Mouse (Mus musculus) CH12.LX (cell line): ENCODE data around the gene Rab28. TPM values are rescaled to one million over a fixed set of nuclear protein-coding genes. Genes with fewer than 3 reads are reported as not detected.

Source experiments
- DNase-seq: peaks from one replicate; pipeline ENCODE4 v3.0.0-alpha.2; 2013; ENCODE audit errors: extremely low read depth
- H3K27ac ChIP-seq: 2 replicates; pipeline ENCODE4 v1.5.1; 2012; ENCODE audit warnings: low read depth, mild to moderate bottlenecking, control low read depth, moderate library complexity; ENCODE audit not compliant: insufficient read depth
- H3K27me3 ChIP-seq: replicated peaks from 2 replicates; pipeline ENCODE3; 2012; ENCODE audit warnings: inconsistent platforms
- H3K36me3 ChIP-seq, 2 experiments: replicated peaks in 1 of 2; 2 replicates each; pipeline versions ENCODE3 to v1.6.1; 2012; ENCODE audit warnings: inconsistent platforms in 1 of 2, low read length in 1 of 2, mild to moderate bottlenecking in 1 of 2, mixed read lengths in 1 of 2, moderate library complexity in 1 of 2; ENCODE audit not compliant: control insufficient read depth in 1 of 2, insufficient read depth in 1 of 2
- H3K4me1 ChIP-seq, 2 experiments: 2 replicates each; pipeline ENCODE4 v1.6.1; 2012; ENCODE audit warnings: inconsistent platforms in 1 of 2, moderate library complexity in 1 of 2; ENCODE audit not compliant: insufficient read depth in 2 of 2, control insufficient read depth in 1 of 2
- H3K4me2 ChIP-seq: 2 replicates; pipeline ENCODE4 v1.6.1; 2012; ENCODE audit warnings: low read depth, mild to moderate bottlenecking, control low read depth; ENCODE audit not compliant: poor library complexity, insufficient read depth, severe bottlenecking
- H3K4me3 ChIP-seq, 3 experiments: fragments of 150-350 bp in 1 of 3; sonication (generic) in 1 of 3; replicated peaks in 1 of 3; 2 replicates each; pipeline versions ENCODE3 to v1.5.1; 2011 to 2012; ENCODE audit warnings: low read depth in 2 of 3, low read length in 2 of 3, mild to moderate bottlenecking in 2 of 3, moderate library complexity in 2 of 3, control low read depth in 1 of 3, improper control_type of control experiment in 1 of 3, inconsistent platforms in 1 of 3, mixed read lengths in 1 of 3; ENCODE audit not compliant: poor library complexity in 1 of 3
- H3K79me2 ChIP-seq: replicated peaks from 2 replicates; pipeline ENCODE4 v1.6.1; 2012; ENCODE audit warnings: mild to moderate bottlenecking, moderate library complexity; ENCODE audit not compliant: control insufficient read depth, poor library complexity, insufficient read depth, severe bottlenecking; ENCODE audit errors: extremely low read depth
- H3K9ac ChIP-seq: 2 replicates; pipeline ENCODE4 v1.6.1; 2012; ENCODE audit warnings: low read depth, mild to moderate bottlenecking, control low read depth, moderate library complexity; ENCODE audit not compliant: insufficient read depth
- H3K9me3 ChIP-seq: replicated peaks from 2 replicates; pipeline ENCODE3; 2012; ENCODE audit warnings: low read length, inconsistent platforms, mixed read lengths
- BHLHE40 ChIP-seq: IDR thresholded peaks from 2 replicates; pipeline ENCODE4 v1.6.1; 2011; ENCODE audit warnings: mild to moderate bottlenecking, low read depth, low read length, improper control_type of control experiment
- CHD1 ChIP-seq: IDR thresholded peaks from 2 replicates; pipeline ENCODE4 v1.6.1; 2012; ENCODE audit warnings: low read depth, low read length, improper control_type of control experiment, inconsistent platforms
- CHD2 ChIP-seq: IDR thresholded peaks from 2 replicates; pipeline ENCODE4 v1.6.1; 2011; ENCODE audit warnings: low read length, improper control_type of control experiment
- ELF1 ChIP-seq: IDR thresholded peaks from 2 replicates; pipeline ENCODE4 v1.6.1; 2014; ENCODE audit warnings: low read depth, mild to moderate bottlenecking, inconsistent platforms, low read length, improper control_type of control experiment
- EP300 ChIP-seq: IDR thresholded peaks from 2 replicates; pipeline ENCODE4 v1.6.1; 2011; ENCODE audit warnings: low read length, improper control_type of control experiment
- ETS1 ChIP-seq: conservative IDR thresholded peaks from 2 replicates; pipeline ENCODE4 v1.6.1; 2012; ENCODE audit warnings: low read depth, mild to moderate bottlenecking, inconsistent platforms, low read length, improper control_type of control experiment, moderate library complexity
- GABPA ChIP-seq: IDR thresholded peaks from 2 replicates; pipeline ENCODE4 v1.6.1; 2012; ENCODE audit warnings: low read depth, low read length, improper control_type of control experiment, inconsistent platforms; ENCODE audit not compliant: insufficient replicate concordance
- IRF4 ChIP-seq: IDR thresholded peaks from 2 replicates; pipeline ENCODE4 v1.6.1; 2014; ENCODE audit warnings: low read depth, mild to moderate bottlenecking, inconsistent platforms, low read length, improper control_type of control experiment
- JUND ChIP-seq: conservative IDR thresholded peaks from 2 replicates; pipeline ENCODE4 v1.6.1; 2011; ENCODE audit warnings: low read depth, low read length, improper control_type of control experiment
- MAFK ChIP-seq: IDR thresholded peaks from 2 replicates; pipeline ENCODE4 v1.6.1; 2011; ENCODE audit warnings: low read length, improper control_type of control experiment; ENCODE audit not compliant: insufficient replicate concordance
- MAX ChIP-seq: IDR thresholded peaks from 2 replicates; pipeline ENCODE4 v1.6.1; 2011; ENCODE audit warnings: low read length, improper control_type of control experiment
- MEF2A ChIP-seq: IDR thresholded peaks from 2 replicates; pipeline ENCODE4 v1.6.1; 2014; ENCODE audit warnings: low read depth, mild to moderate bottlenecking, inconsistent platforms, low read length, improper control_type of control experiment, borderline replicate concordance
- MYC ChIP-seq: IDR thresholded peaks from 2 replicates; pipeline ENCODE4 v1.6.1; 2011; ENCODE audit warnings: low read depth, mild to moderate bottlenecking, improper control_type of control experiment, low read length
- NELFE ChIP-seq: IDR thresholded peaks from 2 replicates; pipeline ENCODE4 v1.6.1; 2011; ENCODE audit warnings: low read depth, low read length, improper control_type of control experiment
- POLR2A ChIP-seq: IDR thresholded peaks from 2 replicates; pipeline ENCODE4 v1.6.1; 2011; ENCODE audit warnings: low read depth, mild to moderate bottlenecking, improper control_type of control experiment, low read length
- RCOR1 ChIP-seq: conservative IDR thresholded peaks from 2 replicates; pipeline ENCODE4 v1.6.1; 2012; ENCODE audit warnings: low read depth, mild to moderate bottlenecking, inconsistent platforms, low read length, improper control_type of control experiment
- SIN3A ChIP-seq: IDR thresholded peaks from 2 replicates; pipeline ENCODE4 v1.6.1; 2012; ENCODE audit warnings: low read length, improper control_type of control experiment, inconsistent platforms
- TCF12 ChIP-seq: IDR thresholded peaks from 2 replicates; pipeline ENCODE4 v1.6.1; 2014; ENCODE audit warnings: low read depth, mild to moderate bottlenecking, inconsistent platforms, low read length, improper control_type of control experiment
- UBTF ChIP-seq: IDR thresholded peaks from 2 replicates; pipeline ENCODE4 v1.6.1; 2012; ENCODE audit warnings: low read depth, mild to moderate bottlenecking, inconsistent platforms, low read length, improper control_type of control experiment, moderate library complexity
- USF2 ChIP-seq: conservative IDR thresholded peaks from 2 replicates; pipeline ENCODE4 v1.6.1; 2011; ENCODE audit warnings: low read depth, low read length, improper control_type of control experiment
- ZC3H11A ChIP-seq: IDR thresholded peaks from 2 replicates; pipeline ENCODE4 v1.6.1; 2012; ENCODE audit warnings: low read depth, mild to moderate bottlenecking, inconsistent platforms, low read length, improper control_type of control experiment
- ZMIZ1 ChIP-seq: IDR thresholded peaks from 2 replicates; pipeline ENCODE4 v1.6.1; 2012; ENCODE audit warnings: low read depth, mild to moderate bottlenecking, inconsistent platforms, low read length, improper control_type of control experiment
- dilution Hi-C: fragments of 300-500 bp; cut with MboI; formaldehyde crosslinking; loops from 2 replicates; pipeline ENCODE4 v1.14.3; 2020; ENCODE audit warnings: low sequenced_read_pairs; ENCODE audit not compliant: extremely low pct_unique_long_range_greater_than_20kb, extremely low pct_ligation_motif_present
- in situ Hi-C: fragments of 300-500 bp; cut with MboI; formaldehyde crosslinking; loops from 3 replicates; pipeline ENCODE4 v1.14.3; 2019; ENCODE audit warnings: low sequenced_read_pairs, low pct_ligation_motif_present, low pct_unique_long_range_greater_than_20kb, mixed read lengths
- polyA plus RNA-seq: library from polyadenylated mRNA; unstranded; fragments of >175 nt; gene quantifications from 2 replicates; pipeline ENCODE4 v1.2.1, GENCODE M21; 2012; ENCODE audit warnings: low read depth; ENCODE audit not compliant: insufficient read length
- total RNA-seq, 2 experiments: library from RNA; depleted of rRNA; stranded (reverse); fragments of 300-350 nt in 1 of 2; fragments of >200 nt in 1 of 2; gene quantifications; 2 replicates each; pipeline ENCODE4 v1.2.3; 2012 to 2014

Gene Rab28
- total and polyA plus RNA-seq, 3 experiments: 41.1 to 90.6 (median 42.2) TPM

DNA sequence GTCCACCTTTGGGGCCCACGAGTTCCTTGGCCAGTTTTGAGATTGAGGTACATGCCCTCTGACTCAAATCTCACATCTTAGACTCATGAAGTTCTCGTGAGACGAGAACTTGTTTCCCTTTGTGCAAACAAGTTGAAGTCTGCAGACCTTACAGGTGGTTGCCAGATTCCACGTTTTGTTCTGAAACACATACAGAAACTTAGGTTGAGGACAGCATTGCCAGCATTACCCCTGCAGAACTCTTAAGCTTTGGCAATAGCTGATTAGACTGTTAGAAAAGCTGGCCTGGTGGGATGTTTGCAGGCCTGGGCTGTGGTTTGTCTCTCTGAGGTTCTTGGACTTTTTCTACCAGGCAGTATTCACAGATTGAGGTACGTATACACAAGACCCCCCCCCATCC is 49.4 kb upstream of the Rab28 start:
- DNase-seq: no peak
- peaks cover 16% of the 10 kb centered on the region for H3K9me3 ChIP-seq
- H3K27ac ChIP-seq: no peak overlapping the region
- no peak overlapping the region for H3K4me3 ChIP-seq
- dilution Hi-C loops: no loop called here
- in situ Hi-C loops: loop anchor here (25.0 kb wide), 1 partner anchor 620 kb away; no protein-coding TSS in a partner anchor
- no peak overlapping the region for H3K4me2 ChIP-seq
- no peaks in the 10 kb centered on the region for H3K27me3 ChIP-seq
- H3K9ac ChIP-seq: no peak overlapping the region
- TF ChIP-seq NELFE (no peak), MAX (no peak), MYC (no peak), TCF12 (no peak), POLR2A (no peak), USF2 (no peak), RCOR1 (no peak), GABPA (no peak), CHD2 (no peak), UBTF (no peak), BHLHE40 (no peak), MAFK (no peak)
- H3K36me3 ChIP-seq: no peaks in the 10 kb centered on the region
- no peaks in the 10 kb centered on the region for H3K4me1 ChIP-seq
- no peaks in the 10 kb centered on the region for H3K79me2 ChIP-seq

- no peak for TF ChIP-seq CHD2
- TF ChIP-seq ZMIZ1: no peak
- no peak for TF ChIP-seq EP300
- TF ChIP-seq ZC3H11A: no peak
- TF ChIP-seq IRF4: no peak
- TF ChIP-seq GABPA: no peak
- TF ChIP-seq USF2: no peak
- TF ChIP-seq MEF2A: no peak
- TF ChIP-seq ETS1: no peak
- no peak for TF ChIP-seq SIN3A
- no peak for TF ChIP-seq BHLHE40
- TF ChIP-seq JUND: no peak
- no peak for TF ChIP-seq ELF1
- no peak for TF ChIP-seq CHD1
- TF ChIP-seq, all 38 proteins: peak for 0
- Histone ChIP-seq H3K9me3 (peaks cover 7% of the 10 kb centered on the region), H3K4me2 (no peak overlapping the region), H3K79me2 (no peaks in the 10 kb centered on the region), H3K4me3 (no peak overlapping the region), H3K36me3 (no peaks in the 10 kb centered on the region), H3K4me1 (no peaks in the 10 kb centered on the region), H3K9ac (no peak overlapping the region), H3K27ac (no peak overlapping the region), H3K27me3 (no peaks in the 10 kb centered on the region)
- in situ Hi-C loops (loop anchor here (25.0 kb wide), 1 partner anchor 619 kb away; no protein-coding TSS in a partner anchor), dilution Hi-C loops (no loop called here)
- no peak for DNase-seq
Measured at GRCm38 (mm10) chr5:41756396-41756795, 48.4 kb upstream of the Rab28 start.
